Comparison of ENCODE assay signal across 9 mouse cellular contexts in genomic region chr2:120279961-120280360, GRCm38 (mm10). TPM values are rescaled to one million over a fixed set of nuclear protein-coding genes. Genes with fewer than 3 reads are reported as not detected.
DNase-seq lines count a peak whose midpoint lies in the region; ATAC-seq and TF ChIP-seq lines count a peak whose summit lies in the region.
"Had no signal": no experiment of that assay in that cellular context is flagged by ENCODE, and none has a peak within 500 bp of the region (broad histone marks: within the 10 kb centered on the region; RNA-seq: fewer than 3 reads in every experiment).

No protein-coding gene starts in this region.

- no peak overlapping the region for H3K9ac ChIP-seq in forebrain, embryonic 16.5 days (replicated peaks; ENCODE audit: low read depth, low read length)
- H3K9ac ChIP-seq: limb, embryonic 15.5 days had no signal

- H3K4me3 ChIP-seq in forebrain, embryonic 10.5 days: no peak overlapping the region
- H3K4me3 ChIP-seq in forebrain, embryonic 16.5 days (replicated peaks; ENCODE audit: low read length): no peak overlapping the region
- no peak overlapping the region for H3K4me3 ChIP-seq in small intestine, adult 2 months (ENCODE audit: low read depth, low read length)
- H3K4me3 ChIP-seq: limb, embryonic 15.5 days had no signal

- no peaks in the 10 kb centered on the region for H3K9me3 ChIP-seq in forebrain, embryonic 10.5 days
- H3K9me3 ChIP-seq in forebrain, embryonic 16.5 days (ENCODE audit: control insufficient read depth, low read length): no peaks in the 10 kb centered on the region
- H3K9me3 ChIP-seq: limb, embryonic 15.5 days had no signal

- H3K27ac ChIP-seq in forebrain, embryonic 10.5 days: no peak overlapping the region
- no peak overlapping the region for H3K27ac ChIP-seq in forebrain, embryonic 16.5 days (ENCODE audit: low read length)
- H3K27ac ChIP-seq in small intestine, adult 2 months (ENCODE audit: insufficient read depth, low read depth, low read length): no peak overlapping the region
- H3K27ac ChIP-seq: limb, embryonic 15.5 days had no signal

- no peak overlapping the region for H3K4me2 ChIP-seq in forebrain, embryonic 16.5 days (ENCODE audit: low read length)
- H3K4me2 ChIP-seq: limb, embryonic 15.5 days had no signal

- no peak for ATAC-seq in forebrain, embryonic 16.5 days

- no peaks in the 10 kb centered on the region for H3K4me1 ChIP-seq in forebrain, embryonic 10.5 days
- H3K4me1 ChIP-seq in forebrain, embryonic 16.5 days (replicated peaks; ENCODE audit: control insufficient read depth, insufficient read depth, low read length): no peaks in the 10 kb centered on the region
- no peaks in the 10 kb centered on the region for H3K4me1 ChIP-seq in small intestine, adult 2 months (ENCODE audit: control insufficient read depth, insufficient read depth, insufficient read length, low read length)

- H3K27me3 ChIP-seq in forebrain, embryonic 10.5 days (ENCODE audit: poor library complexity, severe bottlenecking): no peaks in the 10 kb centered on the region
- no peaks in the 10 kb centered on the region for H3K27me3 ChIP-seq in forebrain, embryonic 16.5 days (replicated peaks; ENCODE audit: control insufficient read depth, insufficient read depth, low read length)
- H3K27me3 ChIP-seq in small intestine, adult 2 months (ENCODE audit: control insufficient read depth, insufficient read depth, low read length): no peaks in the 10 kb centered on the region
- H3K27me3 ChIP-seq: limb, embryonic 15.5 days had no signal

- peak; percentile 85; the same call in 1 of the 2 replicates for TF ChIP-seq CTCF in small intestine, adult 2 months (IDR thresholded peaks at IDR 0.05; ENCODE audit: extremely low read depth, insufficient read length, insufficient replicate concordance, low read depth, low read length)

- no peak for TF ChIP-seq POLR2A in small intestine, adult 2 months (IDR thresholded peaks at IDR 0.05; ENCODE audit: low read depth, low read length)

- DNase-seq in forebrain, embryonic 10.5 days (ENCODE audit: extremely low spot score, low spot score): peak; percentile 62
- DNase-seq in B cell, adult 2 months: peak; percentile 67
- peak; percentile 35 for DNase-seq in c-Kit-positive CD71-negative TER-119-negative erythroid progenitor cells, embryonic 14.5 days (ENCODE audit: low read depth)
- DNase-seq in forelimb bud, embryonic 11.5 days (ENCODE audit: low read depth, low spot score): peak; percentile 62
- peak; percentile 45 to 77 for DNase-seq in layer of hippocampus, adult 18-20 months (ENCODE audit: low spot score in 2 of 2)
- DNase-seq in lung, postnatal 10 days: peak; percentile 56

- WGBS in forebrain, embryonic 10.5 days: 19% methylated on average over 8 of the region's 8 CpGs
- 17% methylated on average over 8 of the region's 8 CpGs for WGBS in forebrain, embryonic 16.5 days
- 14% methylated on average over 8 of the region's 8 CpGs for whole genome bisulfite sequencing in small intestine, adult 2 months

- no peaks in the 10 kb centered on the region for H3K36me3 ChIP-seq in forebrain, embryonic 10.5 days (replicated peaks)
- no peaks in the 10 kb centered on the region for H3K36me3 ChIP-seq in forebrain, embryonic 16.5 days (ENCODE audit: control insufficient read depth, insufficient read depth)
- H3K36me3 ChIP-seq in small intestine, adult 2 months (ENCODE audit: control insufficient read depth, insufficient read depth, low read length): no peaks in the 10 kb centered on the region
- H3K36me3 ChIP-seq: limb, embryonic 15.5 days had no signal

RNA-seq across cellular contexts. Expression of gene Pla2g4d, which starts 9.0 kb away (rescaled TPM):
- polyA plus RNA-seq in forebrain, embryonic 10.5 days (2016; fragmentation: Nextera tagmentation; extraction: Ambion mirVana): 0.11 and 0.15 TPM in 2 replicates
- 0.06 TPM in 1 of 2 replicates, not detected in the other for polyA plus RNA-seq in forebrain, embryonic 16.5 days (2015; fragmentation: Nextera tagmentation; extraction: Ambion mirVana)
- not detected for total RNA-seq in layer of hippocampus, adult 18-20 months (2021)
- not detected in 2 replicates for polyA plus RNA-seq in small intestine, adult 2 months (2012; rRNA removed)

RNA-seq across cellular contexts. Expression of gene Pla2g4f, which starts 34.0 kb away (rescaled TPM):
- not detected in 2 replicates for polyA plus RNA-seq in forebrain, embryonic 10.5 days (2016; fragmentation: Nextera tagmentation; extraction: Ambion mirVana)
- polyA plus RNA-seq in forebrain, embryonic 16.5 days (2015; fragmentation: Nextera tagmentation; extraction: Ambion mirVana): not detected in 2 replicates
- not detected for total RNA-seq in layer of hippocampus, adult 18-20 months (2021)
- polyA plus RNA-seq in small intestine, adult 2 months (2012; rRNA removed): 0.08 and 0.34 TPM in 2 replicates

RNA-seq across cellular contexts. Expression of gene Pla2g4e, which starts 34.8 kb away (rescaled TPM):
- polyA plus RNA-seq in forebrain, embryonic 10.5 days (2016; fragmentation: Nextera tagmentation; extraction: Ambion mirVana): 0.04 TPM in 1 of 2 replicates, not detected in the other
- polyA plus RNA-seq in forebrain, embryonic 16.5 days (2015; fragmentation: Nextera tagmentation; extraction: Ambion mirVana): 2.6 and 3.4 TPM in 2 replicates
- total RNA-seq in layer of hippocampus, adult 18-20 months (2021): 10 to 100 TPM in 1 of 2 experiments, 1 to 10 TPM in 1; 9.8 to 10.6 TPM
- 0.03 and 0.67 TPM in 2 replicates for polyA plus RNA-seq in small intestine, adult 2 months (2012; rRNA removed)
